Mouse (Mus musculus) intestine, embryonic 15.5 days (tissue): Measurements from ENCODE around the gene Clic4. TPM values are rescaled to one million over a fixed set of nuclear protein-coding genes. Genes with fewer than 3 reads are reported as not detected.

Experiments
- ATAC-seq: fragments of 200-750 bp; cut with Nextera tagmentation; 2 replicates; pipeline ENCODE4 v1.8.0; 2017; ENCODE audit warnings: moderate TSS enrichment, moderate library complexity
- H3K27ac ChIP-seq: fragments of 300-500 bp; sonication (generic); 2 replicates; pipeline ENCODE4 v1.5.1; 2015; ENCODE audit warnings: mild to moderate bottlenecking, inconsistent platforms
- H3K27me3 ChIP-seq: fragments of 300-500 bp; sonication (generic); replicated peaks from 2 replicates; pipeline ENCODE4 v1.6.1; 2015; ENCODE audit warnings: inconsistent platforms
- H3K36me3 ChIP-seq: fragments of 300-500 bp; sonication (generic); 2 replicates; pipeline ENCODE4 v1.6.1; 2015; ENCODE audit warnings: inconsistent platforms
- H3K4me1 ChIP-seq: fragments of 300-500 bp; sonication (generic); replicated peaks from 2 replicates; pipeline ENCODE4 v1.6.1; 2015; ENCODE audit warnings: inconsistent platforms
- H3K4me2 ChIP-seq: fragments of 300-500 bp; sonication (generic); replicated peaks from 2 replicates; pipeline ENCODE4 v1.6.1; 2015; ENCODE audit warnings: mild to moderate bottlenecking, inconsistent platforms
- H3K4me3 ChIP-seq: fragments of 300-500 bp; sonication (generic); replicated peaks from 2 replicates; pipeline ENCODE4 v1.5.1; 2015; ENCODE audit warnings: inconsistent platforms
- H3K9ac ChIP-seq: fragments of 300-500 bp; sonication (generic); 2 replicates; pipeline ENCODE4 v1.6.1; 2015; ENCODE audit warnings: inconsistent platforms
- H3K9me3 ChIP-seq: fragments of 300-500 bp; sonication (generic); 2 replicates; pipeline ENCODE4 v1.6.1; 2016; ENCODE audit warnings: inconsistent platforms
- WGBS: fragments of 180-500 bp; shearing (Covaris S2); methylation state at CpG from one replicate; pipeline ENCODE4 v1.1.7; 2015; 5-methylcytosine and 5-hydroxymethylcytosine counted together
- polyA plus RNA-seq: library from polyadenylated mRNA; unstranded; fragments of >200 nt; fragmentation: Nextera tagmentation; extraction: Ambion mirVana; gene quantifications from 2 replicates; pipeline ENCODE4 v1.2.1, GENCODE M21; 2015

Gene Clic4
- polyA plus RNA-seq: 126 and 135 TPM in 2 replicates

GRCm38 (mm10) chr4:135272640-135273306 lies at the start of gene Clic4:
Gene Clic4, minus strand, starts transcription at chr4:135272814.
- Histone ChIP-seq H3K4me1 (peaks cover 39% of the 10 kb centered on the region), H3K27ac (peak within 1 kb of the TSS; percentile 97), H3K4me2 (peak within 1 kb of the TSS; percentile 62), H3K9ac (peak within 1 kb of the TSS; percentile 92), H3K36me3 (no peaks in the 10 kb centered on the region), H3K27me3 (no peaks in the 10 kb centered on the region), H3K9me3 (no peaks in the 10 kb centered on the region), H3K4me3 (peak within 1 kb of the TSS; percentile 93)
- ATAC-seq: peak; percentile 98
- under 1% methylated on average over 63 of the region's 64 CpGs for WGBS

GRCm38 (mm10) chr4:135317966-135318365 lies 45.4 kb upstream of the Clic4 start:
- no peak overlapping the region for H3K4me3 ChIP-seq
- no peak overlapping the region for H3K9ac ChIP-seq
- no peak overlapping the region for H3K27ac ChIP-seq
- H3K27me3 ChIP-seq: no peaks in the 10 kb centered on the region
- H3K9me3 ChIP-seq: no peaks in the 10 kb centered on the region
- H3K4me1 ChIP-seq: peaks cover 13% of the 10 kb centered on the region
- peak; percentile 68 for ATAC-seq
- H3K36me3 ChIP-seq: peaks cover 53% of the 10 kb centered on the region
- no peak overlapping the region for H3K4me2 ChIP-seq
- 12% methylated on average over 2 of the region's 2 CpGs for WGBS

GRCm38 (mm10) chr4:135317539-135317938 lies 44.9 kb upstream of the Clic4 start:
- Histone ChIP-seq H3K36me3 (peaks cover 49% of the 10 kb centered on the region), H3K27me3 (no peaks in the 10 kb centered on the region), H3K9me3 (no peaks in the 10 kb centered on the region), H3K4me2 (no peak overlapping the region), H3K27ac (no peak overlapping the region), H3K4me1 (peaks cover 18% of the 10 kb centered on the region), H3K9ac (no peak overlapping the region), H3K4me3 (no peak overlapping the region)
- ATAC-seq: no peak
- 90% methylated on average over 4 of the region's 4 CpGs for WGBS

DNA sequence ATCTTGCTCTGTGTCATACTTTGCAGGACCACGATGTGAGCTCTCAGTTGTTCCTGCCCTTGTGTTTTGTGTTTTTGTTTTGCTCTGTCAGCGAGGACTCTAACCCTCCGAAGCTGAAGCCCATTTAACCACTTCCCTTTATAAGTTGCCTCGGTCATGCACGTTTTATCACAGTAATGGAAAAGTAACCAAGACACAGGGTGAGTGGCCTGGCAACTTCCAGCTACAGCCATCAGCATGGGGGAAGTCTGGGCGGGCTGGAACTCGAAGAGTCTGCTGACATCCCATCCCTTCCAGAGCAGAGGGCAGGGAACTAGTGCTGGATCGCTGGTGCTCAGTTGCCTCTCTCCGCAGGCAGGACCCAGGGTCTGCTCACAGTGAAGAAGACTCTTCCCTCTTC lies 42.7 kb upstream of the Clic4 start:
- Histone ChIP-seq H3K4me2 (no peak overlapping the region), H3K9ac (no peak overlapping the region), H3K36me3 (peaks cover 31% of the 10 kb centered on the region), H3K4me3 (no peak overlapping the region), H3K4me1 (peaks cover 18% of the 10 kb centered on the region), H3K27me3 (no peaks in the 10 kb centered on the region), H3K27ac (no peak overlapping the region), H3K9me3 (no peaks in the 10 kb centered on the region)
- WGBS: 96% methylated on average over 9 of the region's 9 CpGs
- ATAC-seq: no peak

DNA sequence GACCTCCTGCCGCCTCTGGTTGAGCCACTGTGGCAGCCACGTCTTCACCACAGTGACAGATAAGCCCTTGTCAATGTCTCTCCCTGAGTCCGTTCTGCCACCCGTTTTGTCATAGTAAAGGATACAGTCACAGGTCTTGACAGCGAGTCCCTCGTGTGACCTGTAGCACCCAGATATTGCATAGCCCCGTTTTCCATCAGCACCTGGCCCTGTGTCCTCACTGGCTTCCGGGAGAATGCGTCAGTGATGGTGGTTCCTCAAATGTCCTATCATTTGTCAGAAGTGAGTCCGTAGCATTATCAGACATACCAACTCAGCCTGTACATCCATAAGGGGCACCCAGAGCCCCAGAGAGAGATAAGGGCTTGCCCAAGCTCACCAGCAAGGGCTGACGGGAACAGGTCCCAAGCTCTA lies 41.8 kb upstream of the Clic4 start:
- no peak for ATAC-seq
- Histone ChIP-seq H3K9ac (no peak overlapping the region), H3K9me3 (no peaks in the 10 kb centered on the region), H3K4me1 (peaks cover 18% of the 10 kb centered on the region), H3K36me3 (peaks cover 26% of the 10 kb centered on the region), H3K4me2 (no peak overlapping the region), H3K27ac (no peak overlapping the region), H3K4me3 (no peak overlapping the region), H3K27me3 (no peaks in the 10 kb centered on the region)
- WGBS: 77% methylated on average over 11 of the region's 11 CpGs

- 72% methylated on average over 9 of the region's 9 CpGs for WGBS
- 0 out of 2 replicates have a peak, but pooled peaks have one; percentile 11 for ATAC-seq
These were observed 41.2 kb upstream of the Clic4 start for GRCm38 (mm10) chr4:135313761-135314241.

GRCm38 (mm10) chr4:135313111-135313691 lies 40.6 kb upstream of the Clic4 start:
- no peak overlapping the region for H3K9ac ChIP-seq

More at GRCm38 (mm10) chr4:135313761-135314241, 41.2 kb upstream of the Clic4 start:
- Histone ChIP-seq H3K9ac (no peak overlapping the region), H3K4me3 (no peak overlapping the region), H3K36me3 (peaks cover 22% of the 10 kb centered on the region), H3K27me3 (no peaks in the 10 kb centered on the region), H3K4me1 (peaks cover 18% of the 10 kb centered on the region), H3K4me2 (0 out of 2 replicates have a peak overlapping the region, but pooled peaks have one; percentile 9), H3K9me3 (no peaks in the 10 kb centered on the region), H3K27ac (no peak overlapping the region)

GRCm38 (mm10) chr4:135312706-135313105 lies 40.1 kb upstream of the Clic4 start:
- H3K9me3 ChIP-seq: no peaks in the 10 kb centered on the region
- H3K36me3 ChIP-seq: peaks cover 17% of the 10 kb centered on the region
- H3K4me2 ChIP-seq: no peak overlapping the region
- H3K27me3 ChIP-seq: no peaks in the 10 kb centered on the region
- peak overlapping the region; percentile 0 for H3K27ac ChIP-seq
- H3K4me1 ChIP-seq: peaks cover 18% of the 10 kb centered on the region
- H3K9ac ChIP-seq: no peak overlapping the region
- ATAC-seq: no peak
- H3K4me3 ChIP-seq: no peak overlapping the region
- WGBS: 47% methylated on average over 4 of the region's 4 CpGs

More at GRCm38 (mm10) chr4:135313111-135313691, 40.6 kb upstream of the Clic4 start:
- 40% methylated on average over 17 of the region's 17 CpGs for WGBS
- 0 out of 2 replicates have a peak overlapping the region, but pooled peaks have one; percentile 9 for H3K4me2 ChIP-seq
- peak; percentile 27 for ATAC-seq
- peaks cover 17% of the 10 kb centered on the region for H3K36me3 ChIP-seq
- no peak overlapping the region for H3K4me3 ChIP-seq
- no peaks in the 10 kb centered on the region for H3K27me3 ChIP-seq
- H3K27ac ChIP-seq: peak overlapping the region; percentile 0; the same call in 1 of the 2 replicates
- H3K4me1 ChIP-seq: peaks cover 18% of the 10 kb centered on the region
- H3K9me3 ChIP-seq: no peaks in the 10 kb centered on the region

DNA sequence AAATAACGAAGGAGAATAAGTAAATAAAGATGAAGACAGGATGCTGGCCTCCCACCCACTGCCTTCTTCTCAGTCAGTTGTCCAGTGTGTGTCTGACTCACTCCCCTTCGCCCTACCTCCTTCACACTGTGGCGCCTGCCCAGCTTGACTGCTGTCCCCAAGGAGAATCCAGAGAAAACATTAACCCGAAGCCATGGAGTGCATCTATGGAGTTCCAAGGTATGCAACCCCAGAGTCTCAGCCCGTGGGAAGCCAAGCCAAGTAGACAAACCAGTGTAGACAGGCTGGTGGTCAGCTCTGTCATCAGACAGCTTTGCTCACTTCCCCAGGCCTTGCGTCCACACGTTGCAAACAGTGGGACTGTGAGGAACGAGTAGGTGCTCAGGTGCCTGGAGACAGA lies 37.8 kb upstream of the Clic4 start:
- Histone ChIP-seq H3K4me3 (no peak overlapping the region), H3K27ac (no peak overlapping the region), H3K4me1 (peaks cover 23% of the 10 kb centered on the region), H3K9me3 (no peaks in the 10 kb centered on the region), H3K27me3 (no peaks in the 10 kb centered on the region), H3K9ac (no peak overlapping the region), H3K4me2 (no peak overlapping the region), H3K36me3 (peaks cover 7% of the 10 kb centered on the region)
- ATAC-seq: no peak
- 81% methylated on average over 8 of the region's 8 CpGs for WGBS

- Histone ChIP-seq H3K4me3 (no peak overlapping the region), H3K36me3 (0 out of 2 replicates have a peak, but pooled peaks cover under 1% of the 10 kb centered on the region), H3K9me3 (no peaks in the 10 kb centered on the region), H3K27me3 (no peaks in the 10 kb centered on the region), H3K4me1 (peaks cover 23% of the 10 kb centered on the region), H3K4me2 (no peak overlapping the region), H3K27ac (no peak overlapping the region), H3K9ac (no peak overlapping the region)
- ATAC-seq: no peak
- 58% methylated on average over 5 of the region's 5 CpGs for WGBS
These were observed 37.1 kb upstream of the Clic4 start for GRCm38 (mm10) chr4:135309726-135310125.

GRCm38 (mm10) chr4:135309112-135309659 lies 36.6 kb upstream of the Clic4 start:
- WGBS: 55% methylated on average over 9 of the region's 9 CpGs

DNA sequence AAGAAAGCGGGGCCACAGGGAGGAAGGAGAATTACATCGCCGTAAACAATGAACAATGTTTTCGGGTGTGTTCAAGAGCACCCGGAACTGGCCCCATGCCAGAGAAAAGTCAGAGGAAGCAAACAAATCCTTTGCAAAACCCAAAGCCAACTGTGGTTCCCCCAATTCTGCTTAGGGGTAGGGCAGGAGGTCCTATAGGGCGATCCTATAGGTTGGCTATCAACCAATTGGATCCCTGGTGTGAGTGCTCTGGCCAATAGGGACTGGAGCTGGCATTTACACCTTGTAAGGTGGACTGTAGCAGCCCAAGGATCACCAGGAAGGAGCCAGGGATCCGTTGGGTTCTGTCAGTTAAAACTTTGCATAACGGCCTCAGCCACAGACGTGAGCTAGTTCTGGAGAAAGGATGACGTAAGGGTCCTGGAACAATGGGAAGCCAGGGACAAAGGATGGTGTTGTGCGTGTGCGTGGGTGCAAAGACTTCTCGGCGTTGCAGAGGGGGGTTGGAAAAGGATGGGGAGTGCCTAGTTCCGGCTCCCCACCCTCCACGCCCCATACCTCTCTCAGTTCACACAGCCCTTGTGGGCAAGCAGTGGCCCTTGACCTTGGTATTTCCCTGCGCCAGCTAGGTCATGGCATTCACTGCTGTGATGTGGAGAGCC lies 34.5 kb upstream of the Clic4 start:
- Histone ChIP-seq H3K4me2 (no peak overlapping the region), H3K9ac (no peak overlapping the region), H3K36me3 (no peaks in the 10 kb centered on the region), H3K27ac (0 out of 2 replicates have a peak overlapping the region, but pooled peaks have one; percentile 27), H3K27me3 (no peaks in the 10 kb centered on the region), H3K9me3 (no peaks in the 10 kb centered on the region), H3K4me1 (0 out of 2 replicates have a peak, but pooled peaks cover 5% of the 10 kb centered on the region), H3K4me3 (no peak overlapping the region)
- 48% methylated on average over 17 of the region's 17 CpGs for WGBS
- peak; percentile 50 for ATAC-seq

More at GRCm38 (mm10) chr4:135309112-135309659, 36.6 kb upstream of the Clic4 start:
- no peaks in the 10 kb centered on the region for H3K36me3 ChIP-seq
- no peaks in the 10 kb centered on the region for H3K9me3 ChIP-seq
- no peak overlapping the region for H3K27ac ChIP-seq
- ATAC-seq: no peak
- no peak overlapping the region for H3K4me2 ChIP-seq
- H3K9ac ChIP-seq: no peak overlapping the region
- peaks cover 18% of the 10 kb centered on the region for H3K4me1 ChIP-seq
- no peaks in the 10 kb centered on the region for H3K27me3 ChIP-seq
- no peak overlapping the region for H3K4me3 ChIP-seq
